Mouse (Mus musculus) layer of hippocampus, adult 11-12 months (tissue): ENCODE results near the gene 1700020D05Rik.
"Not testable (repeated sequence)": the region's sequence is repeated elsewhere in the genome, so short reads cannot be mapped to it uniquely, and the experiment has no call there.

Experiments used
- DNase-seq: peaks from one replicate; pipeline ENCODE4 v3.0.0; 2022; ENCODE audit warnings: low spot score

Gene 1700020D05Rik

DNA sequence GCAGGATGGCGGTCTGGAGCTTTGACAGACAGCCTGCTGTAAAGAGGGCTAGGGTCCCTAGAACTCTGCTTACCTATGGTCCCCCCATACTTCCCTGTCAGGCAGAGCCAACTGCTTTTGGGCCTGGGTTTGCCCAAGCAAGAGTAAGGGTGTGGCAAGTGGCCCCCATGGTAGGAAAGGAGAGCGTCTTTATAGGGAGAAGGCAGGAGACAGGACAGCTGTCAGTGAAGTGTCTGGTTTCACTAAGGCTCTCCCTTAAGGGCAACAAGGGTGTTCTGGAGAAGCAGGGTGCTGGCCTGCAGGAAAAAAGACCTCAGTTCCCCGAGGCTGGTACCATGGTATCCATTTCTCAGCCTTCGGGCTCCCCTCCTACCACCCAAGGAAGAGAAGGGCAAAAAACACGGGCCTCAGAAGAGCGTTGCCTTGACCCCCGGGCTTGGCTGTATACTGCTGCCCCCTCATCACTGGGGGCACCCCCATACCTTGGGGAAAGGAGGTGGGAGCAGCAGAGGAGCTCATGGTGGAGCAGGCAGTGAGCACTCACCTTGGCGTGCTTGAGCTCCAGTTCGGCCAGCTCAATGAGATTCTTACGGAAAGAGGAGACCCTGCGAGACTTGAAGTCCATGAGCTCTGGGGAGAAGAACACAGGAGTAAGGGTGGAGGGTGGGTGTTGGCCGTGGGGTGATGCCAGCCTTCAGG is 8.1 kb downstream of the 1700020D05Rik start:
- DNase-seq, result no peak

DNA sequence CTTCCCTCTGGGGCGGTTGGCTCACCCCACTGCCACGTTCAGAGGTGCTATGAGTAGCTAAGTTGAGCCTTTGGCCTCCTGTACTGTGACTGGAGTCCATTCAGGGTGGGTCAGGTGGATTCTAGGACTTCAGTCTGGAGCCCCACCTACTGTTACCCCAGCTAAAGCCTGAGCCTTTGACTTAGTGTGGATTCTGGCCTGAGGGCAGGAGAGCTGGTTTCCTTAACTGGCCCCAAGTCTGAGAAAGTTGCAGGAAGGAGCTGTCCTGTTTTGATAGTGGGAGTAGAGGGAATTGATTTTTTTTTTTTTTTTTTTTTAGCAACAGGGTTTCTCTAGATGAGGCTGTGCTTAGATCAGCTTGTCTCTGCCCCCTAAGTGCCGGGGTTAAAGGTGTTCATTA is 9.3 kb downstream of the 1700020D05Rik start:
- DNase-seq, result no peak

DNA sequence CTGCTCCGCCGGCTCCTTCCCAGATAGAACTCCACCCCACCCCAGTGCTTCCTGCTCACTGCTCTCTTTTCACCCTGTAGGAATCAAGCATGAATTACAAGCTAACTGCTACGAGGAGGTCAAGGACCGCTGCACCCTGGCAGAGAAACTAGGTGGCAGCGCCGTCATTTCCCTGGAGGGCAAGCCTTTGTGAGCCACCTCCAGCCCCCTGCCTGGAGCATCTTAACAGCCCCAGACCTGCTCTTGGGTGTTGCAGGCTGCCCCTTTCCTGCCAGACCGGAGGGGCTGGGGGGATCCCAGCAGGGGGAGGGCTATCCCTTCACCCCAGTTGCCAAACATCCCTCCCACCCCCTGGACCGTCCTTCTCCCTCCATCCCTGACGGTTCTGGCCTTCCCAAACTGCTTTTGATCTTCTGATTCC is 10.3 kb downstream of the 1700020D05Rik start:
- DNase-seq, result not testable (repeated sequence)

DNA sequence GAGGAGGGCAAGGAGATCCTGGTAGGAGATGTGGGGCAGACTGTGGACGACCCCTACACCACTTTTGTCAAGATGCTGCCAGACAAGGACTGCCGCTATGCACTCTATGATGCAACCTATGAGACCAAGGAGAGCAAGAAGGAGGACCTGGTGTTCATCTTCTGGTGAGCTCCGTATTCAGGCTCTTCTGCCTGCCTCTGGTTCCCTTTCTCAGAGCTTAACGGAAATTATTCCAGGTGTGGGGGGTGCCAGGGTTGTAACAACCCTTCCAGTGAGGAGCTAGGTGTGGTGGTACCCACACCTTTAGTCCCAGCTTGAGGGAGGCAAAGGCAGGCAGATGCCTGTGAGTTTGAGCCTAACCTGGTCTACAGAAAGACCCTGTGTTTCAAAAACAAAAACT is 10.9 kb downstream of the 1700020D05Rik start:
- DNase-seq, result no peak

DNA sequence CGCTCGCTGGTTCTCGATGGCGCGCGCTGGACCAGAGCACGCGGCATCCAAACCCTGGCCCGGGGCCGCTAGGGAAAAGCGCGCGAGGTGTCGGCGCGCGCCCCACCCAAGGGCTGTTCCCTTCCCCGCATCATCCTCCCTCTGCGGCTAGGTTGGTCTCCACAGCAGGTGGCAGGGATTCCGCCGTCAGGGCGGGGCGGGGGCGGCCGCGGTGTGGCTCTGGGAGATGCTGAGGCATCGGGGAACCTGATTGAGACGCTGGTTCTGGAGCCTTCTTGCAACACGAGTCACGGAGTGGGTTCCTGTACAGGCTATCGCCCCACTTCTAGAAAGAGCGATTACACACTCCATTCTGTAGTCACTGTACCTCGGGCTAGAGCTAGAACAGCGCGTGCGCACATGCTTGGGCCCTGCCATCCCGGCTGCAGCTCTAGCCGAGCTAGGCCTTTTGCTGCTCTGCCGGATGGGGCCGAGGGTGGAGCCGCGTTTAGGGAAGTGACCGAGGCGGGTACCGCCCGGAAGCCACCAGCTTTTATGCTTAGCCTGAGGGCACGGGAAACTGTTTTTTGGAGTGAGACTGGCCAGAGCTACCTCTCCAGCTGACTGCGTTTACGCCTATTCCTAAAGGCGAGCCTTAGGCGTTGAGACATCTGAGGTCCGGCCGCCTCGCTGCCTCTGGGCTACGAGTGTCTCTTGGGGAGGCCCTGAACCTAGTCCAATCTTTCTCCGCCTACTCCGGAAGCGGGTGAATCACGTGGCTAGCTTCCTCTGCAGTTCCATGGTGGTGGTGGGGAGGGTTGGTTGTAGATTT is 12.5 kb downstream of the 1700020D05Rik start:
- peak; percentile 84 for DNase-seq

DNA sequence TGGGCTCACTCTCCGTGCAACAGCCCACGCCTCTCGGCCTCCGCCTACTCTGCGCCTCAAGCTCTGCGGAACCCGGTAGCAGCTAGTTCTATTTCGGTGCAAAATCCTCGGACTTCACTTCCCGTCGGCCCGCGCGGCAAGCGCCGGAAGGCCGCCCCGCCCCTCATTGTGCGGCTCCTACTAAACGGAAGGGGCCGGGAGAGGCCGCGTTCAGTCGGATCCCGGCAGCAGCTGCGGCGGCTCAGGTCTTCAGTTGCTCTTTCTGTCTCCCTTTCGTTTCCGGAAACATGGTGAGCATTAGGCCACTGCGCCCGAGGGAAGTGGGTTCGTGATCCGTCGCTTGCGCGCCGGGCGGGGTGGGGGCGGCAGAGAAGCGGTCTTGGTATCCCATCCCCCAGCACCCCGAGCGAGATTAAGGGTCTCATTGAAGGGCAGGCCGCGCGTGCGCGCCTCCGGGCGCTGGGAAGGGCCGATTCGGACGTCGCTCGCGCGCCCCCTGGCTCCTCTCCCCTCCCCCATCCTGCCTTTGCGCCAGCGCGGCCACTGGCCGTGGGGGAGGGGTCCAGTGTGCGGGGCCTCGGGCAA is 13.2 kb downstream of the 1700020D05Rik start, which contains the start of gene Cfl1:
TSS of gene Cfl1 (plus strand) at position 143 of the 585 bp plus-strand sequence.
- DNase-seq, result peak; percentile 95

DNA sequence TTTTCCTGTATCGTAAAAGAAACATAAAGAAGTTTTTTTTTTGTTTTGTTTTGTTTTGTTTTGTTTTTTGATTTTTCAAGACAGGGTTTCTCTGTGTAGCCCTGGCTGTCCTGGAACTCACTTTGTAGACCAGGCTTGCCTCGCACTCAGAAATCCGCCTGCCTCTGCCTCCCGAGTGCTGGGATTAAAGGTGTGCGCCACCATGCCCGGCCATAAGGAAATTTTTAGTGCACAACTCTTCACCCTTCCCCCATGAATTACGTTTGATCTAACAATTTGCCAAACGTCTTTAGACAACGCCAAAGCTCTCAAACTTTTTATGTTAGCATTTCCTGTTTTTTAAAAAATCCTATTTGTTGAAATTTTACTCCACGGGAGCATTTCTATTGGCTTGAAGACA is 13.9 kb downstream of the 1700020D05Rik start:
- DNase-seq, result not testable (repeated sequence)

DNA sequence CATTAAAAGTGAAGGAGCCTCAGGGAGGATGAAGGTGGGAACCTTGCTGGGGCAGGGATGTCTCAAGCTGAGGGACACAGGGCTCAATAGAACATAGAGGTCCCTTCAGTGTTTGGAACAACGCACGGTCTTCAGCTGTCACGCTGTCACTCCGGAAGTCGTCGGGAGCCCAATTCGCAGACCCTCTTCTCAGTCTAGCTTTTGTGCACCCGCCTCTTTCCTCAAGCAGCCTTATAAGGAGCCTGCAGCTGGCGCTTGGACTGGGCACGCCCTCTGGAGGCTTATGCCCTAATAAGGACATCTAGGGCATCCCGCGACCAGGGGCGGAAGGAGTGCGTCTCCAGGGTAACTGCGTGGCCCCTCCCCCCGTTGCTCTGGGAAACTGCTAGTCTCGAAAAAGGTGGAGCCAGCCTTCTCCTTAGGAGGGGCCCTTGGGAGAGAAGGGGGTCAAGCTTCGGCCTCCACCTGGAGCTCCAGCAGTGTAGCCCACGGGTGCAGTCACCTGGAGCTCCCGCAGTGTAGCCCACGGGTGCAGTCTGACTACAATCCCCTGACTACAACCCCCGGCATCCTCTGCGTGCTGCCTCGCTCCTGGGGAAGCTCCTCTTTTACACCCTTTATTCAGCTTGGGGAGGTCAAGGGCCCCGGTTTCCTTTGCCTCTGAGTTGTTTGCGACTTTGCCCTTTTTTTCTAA is 14.6 kb downstream of the 1700020D05Rik start:
- DNase-seq, result peak; percentile 98

DNA sequence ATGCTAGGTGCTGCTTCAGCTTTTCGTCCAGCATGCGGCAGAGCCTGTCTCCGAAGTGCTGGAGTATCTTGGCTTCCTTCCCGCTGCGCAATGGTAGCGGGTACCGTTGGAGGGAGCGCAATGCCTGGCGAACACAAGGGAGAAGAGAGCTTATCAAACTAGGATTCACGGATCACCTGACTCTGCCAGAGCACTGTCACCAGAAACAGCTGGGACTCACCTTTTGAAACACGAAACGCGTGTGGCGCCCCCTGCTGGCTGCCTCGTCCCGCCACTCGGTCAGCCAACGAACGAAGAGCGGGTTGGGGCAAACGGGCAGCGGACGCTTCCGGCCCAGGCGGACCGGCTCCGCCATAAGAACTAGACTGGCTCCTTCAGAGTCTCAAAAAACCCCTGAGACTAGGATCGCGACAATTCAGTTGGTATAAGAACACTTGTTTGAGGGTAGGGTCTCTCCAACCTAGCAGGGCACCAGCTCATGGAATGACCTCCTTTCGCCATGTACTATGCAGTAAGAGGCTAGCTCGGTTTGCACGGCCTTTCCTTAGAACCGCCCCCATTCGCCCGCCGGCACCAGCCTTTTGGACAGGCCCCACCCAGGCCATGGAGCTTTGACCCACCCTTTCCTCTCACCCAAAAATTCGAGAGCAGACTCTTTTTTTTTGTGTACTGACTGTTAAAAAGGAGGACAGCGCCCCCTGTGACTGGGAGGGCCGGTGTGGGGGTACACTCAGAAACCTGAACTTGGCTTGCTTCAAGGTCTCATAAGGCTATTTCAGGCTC is 15.6 kb downstream of the 1700020D05Rik start, which contains the start of gene Mus81:
TSS of gene Mus81 (minus strand) at position 635 of the 783 bp plus-strand sequence.
- DNase-seq, result peak; percentile 96

DNA sequence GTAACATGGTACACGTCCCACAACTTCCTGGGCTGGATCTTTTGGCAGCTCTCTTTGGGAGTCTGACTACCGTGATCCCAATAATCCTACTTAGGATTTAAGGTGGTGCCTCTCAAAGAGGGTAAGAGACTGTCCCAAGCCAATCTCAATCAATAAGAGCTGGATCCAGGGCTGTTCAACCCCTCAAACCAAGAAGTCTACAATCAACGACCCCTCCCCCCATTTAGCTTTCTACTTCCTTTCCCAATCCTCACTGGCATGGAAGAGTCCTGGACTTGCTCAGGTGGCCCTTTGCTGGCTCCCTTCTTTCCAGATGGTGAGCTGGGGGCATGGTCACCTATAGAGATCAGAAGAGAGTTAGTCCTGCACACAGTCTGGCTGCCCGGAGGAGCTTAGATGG is 16.8 kb downstream of the 1700020D05Rik start:
- no peak for DNase-seq

DNA sequence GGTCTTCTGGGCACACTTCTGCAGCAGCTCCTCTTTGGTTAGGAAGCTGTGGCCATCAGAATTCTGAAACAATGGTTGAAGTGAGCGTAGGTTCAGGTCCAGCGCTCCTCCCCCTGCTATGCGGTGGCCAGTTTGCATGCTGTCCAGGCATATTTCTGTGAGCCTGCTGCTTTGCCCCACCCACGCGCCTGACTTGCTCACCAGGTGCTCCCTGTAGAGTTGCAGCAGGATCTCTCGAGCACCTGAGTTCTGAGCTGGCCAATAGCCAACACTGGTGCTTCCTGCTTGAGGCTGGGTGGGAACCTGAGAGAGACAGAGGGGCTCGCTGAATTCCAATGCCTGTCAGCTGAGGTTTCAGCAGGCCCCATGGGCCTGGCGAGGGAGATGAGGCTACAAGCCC is 17.3 kb downstream of the 1700020D05Rik start:
- no peak for DNase-seq

DNA sequence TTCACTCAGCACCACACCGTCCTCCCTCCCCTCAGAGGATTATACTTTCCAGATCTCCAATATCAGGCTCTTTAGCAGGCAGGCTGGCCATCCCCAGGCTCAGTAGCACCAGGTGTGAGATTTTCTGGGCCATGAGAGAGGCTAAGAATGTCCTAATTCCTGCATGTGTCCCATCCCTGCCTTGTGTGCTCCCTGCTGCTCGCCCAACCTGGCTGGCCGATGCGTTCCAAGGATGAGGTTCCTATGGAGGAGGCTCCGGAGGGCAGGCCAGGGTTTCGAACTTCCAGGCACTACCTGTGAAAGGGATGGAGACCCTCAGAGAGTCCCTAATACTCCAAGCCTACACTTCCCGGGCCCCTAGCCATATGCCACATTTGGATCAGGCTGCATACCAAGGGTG is 17.8 kb downstream of the 1700020D05Rik start:
- DNase-seq, result no peak

DNA sequence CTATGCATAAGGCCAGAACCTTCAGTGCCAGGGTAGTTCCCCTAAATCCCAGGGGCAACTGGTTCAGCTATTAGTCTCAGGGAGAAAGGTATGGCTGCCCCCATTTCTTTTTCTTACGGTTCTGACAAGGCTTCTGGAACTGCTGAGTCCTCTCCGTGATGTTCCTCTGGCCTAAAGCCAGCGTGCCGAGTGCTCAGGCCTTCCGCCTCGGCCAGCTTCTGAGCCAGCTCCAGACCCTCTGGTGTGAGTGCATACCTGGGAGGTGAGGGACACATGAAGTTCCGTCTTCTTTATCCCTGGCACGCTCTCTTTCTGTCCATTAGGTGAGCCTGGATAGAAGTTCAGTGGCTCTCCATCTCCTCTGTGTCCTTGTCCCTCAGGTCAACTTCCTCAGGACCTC is 18.2 kb downstream of the 1700020D05Rik start:
- no peak for DNase-seq

DNA sequence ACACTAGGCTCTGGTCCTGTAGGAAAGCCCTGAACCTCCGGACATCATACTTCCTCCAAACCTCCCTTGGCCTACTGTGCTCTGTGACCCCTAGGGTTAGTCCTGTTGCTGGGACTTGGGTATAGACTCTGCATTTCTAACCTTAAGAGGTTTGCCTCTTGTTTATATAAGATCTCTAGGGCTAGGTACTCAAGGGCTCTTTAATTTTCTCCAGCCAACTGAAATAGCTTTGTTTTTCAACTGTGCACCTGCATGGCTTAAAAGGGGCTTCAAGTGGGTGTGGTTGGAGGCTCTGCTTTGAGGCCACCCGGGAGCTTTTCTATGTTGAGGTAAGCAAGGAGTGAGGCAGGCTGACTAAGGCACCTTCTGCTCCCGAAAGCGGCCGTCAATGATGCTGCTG is 19.1 kb downstream of the 1700020D05Rik start:
- no peak for DNase-seq

DNA sequence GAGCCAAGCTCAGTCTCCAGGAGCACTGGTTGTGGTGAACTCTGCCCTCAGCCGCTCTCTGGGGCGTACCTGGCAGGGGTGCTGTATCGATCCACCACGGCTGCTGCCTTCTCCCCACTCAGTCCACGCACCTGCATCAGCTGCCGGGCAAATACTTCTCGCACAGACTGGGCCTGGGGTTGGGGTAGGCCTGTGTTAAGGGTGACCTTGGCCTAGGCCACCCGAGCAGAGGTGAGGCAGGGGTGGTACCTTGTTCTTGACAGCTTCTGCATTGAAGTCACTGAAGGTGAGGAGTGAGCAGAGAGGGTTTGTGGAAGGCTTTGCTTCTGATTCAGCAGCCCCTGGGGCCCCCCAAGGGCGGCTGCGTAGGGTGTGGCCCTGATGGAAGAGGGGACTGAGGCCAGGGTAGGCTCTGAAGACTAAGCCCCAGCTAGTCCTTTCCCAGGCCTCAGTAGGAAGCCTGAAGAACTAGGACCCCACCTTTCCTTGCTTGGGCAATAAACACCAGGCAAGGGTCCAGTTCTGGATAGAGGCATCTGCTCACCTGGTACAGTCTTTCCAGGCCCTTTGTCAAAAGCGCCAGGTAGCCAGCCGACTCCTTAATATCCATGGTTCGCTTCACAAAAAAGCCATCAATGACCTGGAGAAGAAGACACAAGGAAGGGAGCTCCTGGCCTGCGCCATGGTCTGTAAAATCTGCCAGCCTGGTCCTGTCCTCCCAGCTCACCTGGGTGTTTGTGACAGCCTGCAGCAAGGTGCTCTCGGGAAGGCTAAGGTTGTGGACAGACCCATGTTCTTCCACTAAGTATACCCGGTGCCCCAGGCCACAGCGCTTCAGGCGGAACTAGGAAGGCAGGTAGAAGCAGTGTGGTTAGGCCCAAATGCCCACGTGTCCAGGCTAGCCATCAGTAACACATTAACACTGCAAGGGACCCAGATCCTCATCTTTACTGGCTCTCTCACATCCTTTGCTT is 19.9 kb downstream of the 1700020D05Rik start:
- no peak for DNase-seq

DNA sequence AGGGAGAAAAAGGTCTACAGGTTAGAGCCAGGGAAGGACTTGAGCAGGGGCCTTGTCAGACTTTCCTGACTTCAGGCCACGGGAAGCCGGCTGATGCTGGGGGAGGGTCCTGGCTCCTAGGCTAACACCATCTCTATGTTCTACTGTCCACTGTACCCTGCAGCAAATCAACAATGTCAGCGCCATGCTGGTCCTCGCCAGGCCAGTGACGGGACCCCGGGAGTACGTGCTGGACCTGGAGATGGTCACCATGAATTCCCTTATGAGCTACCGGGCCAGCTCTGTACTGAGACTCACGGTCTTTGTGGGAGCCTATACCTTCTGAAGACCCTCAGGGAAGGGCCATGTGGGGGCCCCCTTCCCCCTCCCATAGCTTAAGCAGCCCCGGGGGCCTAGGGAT is 22.2 kb downstream of the 1700020D05Rik start:
- DNase-seq, result no peak

DNA sequence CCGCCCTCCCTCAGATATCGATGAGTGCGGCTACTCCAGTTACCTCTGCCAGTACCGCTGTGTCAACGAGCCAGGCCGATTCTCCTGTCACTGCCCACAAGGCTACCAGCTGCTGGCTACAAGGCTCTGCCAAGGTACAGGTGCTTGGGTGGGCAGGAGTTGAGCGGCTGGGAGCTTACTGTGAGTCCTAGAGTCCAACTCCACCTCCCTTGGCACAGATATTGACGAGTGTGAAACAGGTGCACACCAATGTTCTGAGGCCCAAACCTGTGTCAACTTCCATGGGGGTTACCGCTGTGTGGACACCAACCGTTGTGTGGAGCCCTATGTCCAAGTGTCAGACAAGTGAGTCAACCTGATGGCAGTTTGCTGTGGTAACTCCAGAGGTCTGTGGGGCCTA is 23.6 kb downstream of the 1700020D05Rik start:
- DNase-seq, result no peak

DNA sequence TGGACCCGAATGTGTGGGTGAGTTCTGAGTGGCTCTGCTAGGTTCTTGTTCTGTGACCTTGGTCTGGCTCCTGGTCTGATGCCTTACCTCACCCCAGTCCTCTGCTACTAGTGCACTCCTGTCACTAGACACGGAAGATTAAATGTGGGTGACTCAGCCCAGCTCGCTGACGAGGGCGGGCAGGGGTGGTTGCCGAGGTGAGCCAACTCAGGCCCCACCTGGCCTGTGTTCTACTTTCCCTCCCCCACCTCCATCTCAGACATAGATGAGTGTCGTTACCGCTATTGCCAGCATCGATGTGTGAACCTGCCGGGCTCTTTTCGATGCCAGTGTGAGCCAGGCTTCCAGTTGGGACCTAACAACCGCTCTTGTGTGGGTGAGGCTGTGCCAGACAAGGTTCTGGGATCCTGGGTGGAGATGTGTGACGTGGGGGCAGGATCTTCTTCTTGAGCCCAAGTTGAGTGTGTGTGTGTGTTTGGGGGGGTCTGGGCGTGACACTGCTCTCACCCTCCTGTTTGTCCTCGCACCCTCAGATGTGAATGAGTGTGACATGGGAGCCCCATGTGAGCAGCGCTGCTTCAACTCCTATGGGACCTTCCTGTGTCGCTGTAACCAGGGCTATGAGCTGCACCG is 25.8 kb downstream of the 1700020D05Rik start:
- DNase-seq, result no peak

DNA sequence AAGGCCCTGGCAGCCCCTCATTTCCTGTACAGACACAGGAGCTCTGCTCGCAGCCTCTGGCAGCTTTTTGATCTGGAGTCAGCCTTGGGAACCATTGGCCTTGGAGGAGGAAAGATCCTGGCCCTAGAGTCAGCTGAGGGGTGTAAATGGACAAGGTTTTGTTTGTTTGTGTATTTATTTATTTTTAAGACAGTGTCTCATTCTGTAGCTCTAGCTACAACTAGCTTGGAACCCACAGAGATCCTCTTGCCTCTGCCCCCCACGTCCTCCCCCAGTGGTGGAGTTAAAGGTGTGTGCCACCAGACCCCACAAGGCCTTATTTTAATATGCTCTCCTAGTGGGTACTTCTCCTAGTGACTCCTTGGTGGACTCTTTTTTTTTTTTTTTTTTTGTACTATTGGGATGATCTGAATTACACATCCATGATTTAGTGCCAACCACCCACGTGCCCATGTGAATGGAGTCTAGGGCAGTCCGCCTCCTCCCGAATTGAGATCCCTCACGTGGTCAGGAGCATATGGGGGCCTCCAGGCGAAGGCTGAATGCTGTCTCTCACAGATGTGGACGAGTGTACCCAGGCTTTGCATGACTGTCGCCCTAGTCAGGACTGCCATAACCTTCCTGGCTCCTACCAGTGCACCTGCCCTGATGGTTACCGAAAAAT is 26.5 kb downstream of the 1700020D05Rik start:
- DNase-seq, result no peak
